Mouse (Mus musculus) left cerebral cortex, postnatal 36 days (tissue): ENCODE results near the gene Pax9. TPM values are rescaled to one million over a fixed set of nuclear protein-coding genes. Genes with fewer than 3 reads are reported as not detected.

Experiments
- DNase-seq, 2 experiments: peaks; one replicate each; pipeline ENCODE4 v3.0.0; 2021 to 2022; ENCODE audit warnings: low spot score in 2 of 2, mixed read lengths in 1 of 2
- intact Hi-C: fragments of 180-260 bp; cut with DNase I; formaldehyde crosslinking; loops from one replicate; pipeline ENCODE4 v1.15.1; 2025
- total RNA-seq, 2 experiments: library from RNA; stranded (reverse); gene quantifications; 2 replicates each; pipeline ENCODE4 v1.2.3; 2021

Gene Pax9
- total RNA-seq, result not detected

- intact Hi-C loops, result loop anchor here (5.0 kb wide), 1 partner anchor 164 kb away; no protein-coding TSS in a partner anchor
- no peak for DNase-seq
These were observed at the start of gene Pax9 for GRCm38 (mm10) chr12:56691427-56692079. Gene Pax9, plus strand, starts transcription at chr12:56691767.

GRCm38 (mm10) chr12:56669451-56670122 is 22.0 kb upstream of the Pax9 start:
- intact Hi-C loops, result no loop called here
- no peak for DNase-seq

DNA sequence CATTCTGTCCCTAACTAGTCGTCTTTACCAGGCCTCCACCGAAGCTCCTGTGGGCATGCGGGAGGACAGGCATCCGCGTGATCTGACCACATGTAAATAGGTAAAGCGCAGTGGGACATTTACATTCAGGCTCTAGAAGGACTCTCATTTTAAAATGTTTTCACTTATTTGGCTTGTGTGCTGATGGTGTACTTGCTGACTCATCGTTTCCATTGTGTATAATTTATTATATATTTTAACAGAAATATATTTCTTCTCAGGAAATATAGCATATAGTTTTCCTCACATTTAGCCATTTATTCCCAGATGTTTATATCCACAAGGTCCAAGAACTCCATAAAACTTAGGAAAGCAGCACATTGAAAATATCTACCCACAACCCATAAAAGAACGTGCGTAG is 20.8 kb upstream of the Pax9 start:
- DNase-seq, result no peak
- intact Hi-C loops, result no loop called here

GRCm38 (mm10) chr12:56674726-56675125 is 16.8 kb upstream of the Pax9 start:
- DNase-seq, result no peak
- intact Hi-C loops, result no loop called here

DNA sequence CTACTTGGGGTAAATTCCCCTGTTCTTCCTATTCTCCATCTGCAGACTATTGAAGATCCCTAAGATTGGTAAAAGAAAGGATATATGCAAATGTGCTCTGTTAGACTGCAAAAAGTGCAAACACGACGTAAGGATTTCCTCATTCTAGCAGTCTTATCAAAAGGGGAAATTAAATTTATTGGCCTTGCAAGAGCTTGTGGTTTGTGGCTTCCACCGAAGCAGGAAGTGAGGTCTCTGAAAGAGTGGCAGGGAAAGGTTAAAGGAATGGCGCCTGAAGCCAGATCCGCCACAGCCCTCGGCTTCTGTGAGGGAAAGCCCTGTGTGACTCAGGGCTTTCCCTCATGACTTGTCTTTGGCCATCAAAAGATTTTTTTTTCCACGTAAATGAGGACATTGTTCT is 13.9 kb upstream of the Pax9 start:
- DNase-seq, result no peak
- intact Hi-C loops, result no loop called here

- intact Hi-C loops, result loop anchor here (5.0 to 10.0 kb wide), 2 partner anchors 306 to 514 kb away; partner anchors contain the start of gene Slc25a21
- DNase-seq, result no peak
These were observed 10.3 kb upstream of the Pax9 start for GRCm38 (mm10) chr12:56681096-56681811.

DNA sequence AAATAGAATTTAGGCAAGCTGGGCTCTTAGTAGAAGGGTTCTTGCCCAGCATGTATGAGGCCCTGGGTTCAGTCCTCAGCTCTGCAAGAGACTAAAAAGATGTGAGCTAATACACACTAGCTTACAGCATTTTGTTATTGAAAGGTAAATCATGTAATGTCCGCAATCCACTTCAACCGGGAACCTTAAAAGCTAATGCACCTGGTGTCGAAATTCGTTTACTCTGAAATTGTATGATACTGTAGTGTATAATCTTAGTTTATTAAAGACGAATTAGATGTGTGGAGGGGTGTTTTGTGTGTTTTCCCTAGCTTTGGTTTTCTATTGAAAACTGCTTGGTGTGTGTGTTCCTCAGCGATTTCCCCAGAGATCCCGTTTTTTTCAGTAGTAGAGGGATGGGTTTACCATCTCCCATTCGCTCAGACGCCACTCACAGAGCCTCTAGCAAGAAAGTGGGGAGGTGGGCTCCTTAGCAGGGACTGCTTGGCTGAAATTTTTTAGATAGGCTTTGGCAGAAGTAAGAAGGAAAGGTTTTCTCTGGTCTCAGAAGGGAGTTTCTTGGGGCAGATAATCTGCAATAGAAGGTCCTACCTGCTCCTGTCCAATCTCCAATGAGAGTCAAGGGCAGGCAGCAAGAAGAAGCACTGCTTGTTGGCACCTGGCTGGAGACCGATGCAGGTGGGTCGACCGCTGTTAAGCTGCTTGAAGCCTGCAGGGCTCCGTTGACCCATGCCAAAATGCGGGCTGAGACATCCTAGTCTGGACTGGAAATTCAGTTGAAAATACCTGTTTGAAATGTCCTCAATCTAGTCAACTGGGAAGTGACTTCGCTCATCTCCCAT is 3.7 kb upstream of the Pax9 start:
- intact Hi-C loops, result loop anchor here (2.0 to 10.0 kb wide), 2 partner anchors 507 to 863 kb away; partner anchors contain the start of gene Slc25a21
- no peak for DNase-seq

DNA sequence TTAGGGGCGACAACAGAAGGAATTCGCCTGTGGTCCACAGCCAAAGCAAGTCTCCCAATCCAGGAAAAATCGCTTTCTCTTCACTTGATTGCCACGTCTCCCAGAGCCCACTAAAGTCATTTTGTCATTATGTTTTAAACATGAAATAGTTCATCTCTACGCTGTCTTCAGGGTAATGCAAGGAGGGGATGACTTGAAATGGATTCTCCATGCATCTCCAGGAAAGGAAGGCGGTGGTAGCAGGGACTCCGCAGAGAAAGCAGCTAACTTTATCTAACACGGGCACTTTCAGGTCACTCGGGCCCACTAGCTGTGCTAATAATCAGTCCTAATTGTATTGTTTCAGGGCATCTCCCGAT is 3.1 kb upstream of the Pax9 start:
- intact Hi-C loops, result loop anchor here (2.0 to 10.0 kb wide), 2 partner anchors 506 to 862 kb away; partner anchors contain the start of gene Slc25a21
- DNase-seq, result no peak

DNA sequence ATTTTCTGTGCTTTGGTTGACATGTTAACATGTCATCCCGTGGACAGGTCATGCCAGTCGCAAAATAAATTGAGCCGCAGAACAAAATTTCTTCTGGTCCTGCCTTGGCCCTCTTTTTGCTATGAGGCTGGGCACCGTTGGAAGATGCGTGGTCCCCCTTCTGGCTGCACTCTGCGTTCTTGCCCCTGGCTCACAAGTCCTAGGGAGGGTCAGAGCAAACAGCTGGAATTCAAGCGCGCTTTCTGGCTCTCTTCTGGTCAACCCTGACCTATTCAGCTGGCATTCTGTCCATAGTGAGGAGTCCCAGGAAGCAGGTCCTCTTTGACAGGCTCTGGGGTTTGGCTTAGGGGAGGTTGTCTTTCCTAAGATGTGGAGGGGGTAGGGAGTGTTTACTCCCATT is 2.6 kb upstream of the Pax9 start:
- DNase-seq, result no peak
- intact Hi-C loops, result loop anchor here (2.0 to 10.0 kb wide), 2 partner anchors 506 to 862 kb away; partner anchors contain the start of gene Slc25a21

DNA sequence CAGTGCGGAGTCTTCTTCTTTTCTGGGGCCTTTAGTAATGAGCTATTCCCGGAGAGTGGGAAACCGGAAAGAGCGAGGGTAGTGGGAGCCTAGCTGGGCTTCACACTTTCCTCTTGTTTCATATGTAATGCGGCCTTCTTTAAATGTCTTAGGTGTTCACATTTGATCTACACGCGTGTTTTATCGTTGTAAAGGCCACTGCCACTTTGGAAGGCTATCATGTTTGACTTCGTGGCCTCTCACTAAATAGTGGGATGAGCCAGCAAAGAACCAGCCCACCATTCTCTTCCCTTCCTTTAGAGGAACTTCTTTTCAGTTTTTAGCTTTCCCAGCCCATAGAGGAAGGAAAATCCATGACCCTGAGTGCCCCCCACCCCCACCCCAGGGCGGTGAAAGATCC is 2.2 kb upstream of the Pax9 start:
- intact Hi-C loops, result loop anchor here (2.0 to 10.0 kb wide), 2 partner anchors 505 to 861 kb away; partner anchors contain the start of gene Slc25a21
- no peak for DNase-seq

GRCm38 (mm10) chr12:56689736-56690135 is 1.8 kb upstream of the Pax9 start:
- intact Hi-C loops, result loop anchor here (2.0 to 10.0 kb wide), 3 partner anchors 162 to 861 kb away; partner anchors contain the start of gene Slc25a21
- no peak for DNase-seq

DNA sequence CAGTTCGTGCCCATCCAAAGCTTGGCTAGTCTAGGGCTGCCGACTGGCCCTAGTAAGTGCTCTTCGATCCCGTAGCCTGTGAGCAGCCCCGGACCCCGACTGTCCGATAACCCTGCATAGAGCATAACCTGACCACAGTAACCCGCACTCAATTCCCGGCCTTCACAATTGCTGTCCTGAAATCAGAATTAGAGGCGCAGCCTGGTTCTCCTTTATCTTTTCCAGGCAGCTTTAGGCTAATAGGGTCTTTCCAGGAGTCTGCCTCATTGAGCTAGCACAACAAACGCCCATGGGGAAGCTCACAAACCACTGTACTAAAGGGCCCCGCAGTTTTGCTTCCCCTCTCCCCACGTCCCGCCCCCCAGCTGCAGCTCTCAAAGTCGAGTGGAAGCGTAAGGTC is 1.2 kb upstream of the Pax9 start:
- intact Hi-C loops, result loop anchor here (5.0 kb wide), 1 partner anchor 163 kb away; no protein-coding TSS in a partner anchor
- no peak for DNase-seq

- DNase-seq, result no peak
- intact Hi-C loops, result loop anchor here (5.0 kb wide), 1 partner anchor 164 kb away; no protein-coding TSS in a partner anchor
These were observed 566 bp upstream of the Pax9 start for GRCm38 (mm10) chr12:56691001-56691400.

GRCm38 (mm10) chr12:56692536-56692935 is 969 bp downstream of the Pax9 start:
- intact Hi-C loops, result loop anchor here (5.0 kb wide), 1 partner anchor 165 kb away; no protein-coding TSS in a partner anchor
- no peak for DNase-seq

DNA sequence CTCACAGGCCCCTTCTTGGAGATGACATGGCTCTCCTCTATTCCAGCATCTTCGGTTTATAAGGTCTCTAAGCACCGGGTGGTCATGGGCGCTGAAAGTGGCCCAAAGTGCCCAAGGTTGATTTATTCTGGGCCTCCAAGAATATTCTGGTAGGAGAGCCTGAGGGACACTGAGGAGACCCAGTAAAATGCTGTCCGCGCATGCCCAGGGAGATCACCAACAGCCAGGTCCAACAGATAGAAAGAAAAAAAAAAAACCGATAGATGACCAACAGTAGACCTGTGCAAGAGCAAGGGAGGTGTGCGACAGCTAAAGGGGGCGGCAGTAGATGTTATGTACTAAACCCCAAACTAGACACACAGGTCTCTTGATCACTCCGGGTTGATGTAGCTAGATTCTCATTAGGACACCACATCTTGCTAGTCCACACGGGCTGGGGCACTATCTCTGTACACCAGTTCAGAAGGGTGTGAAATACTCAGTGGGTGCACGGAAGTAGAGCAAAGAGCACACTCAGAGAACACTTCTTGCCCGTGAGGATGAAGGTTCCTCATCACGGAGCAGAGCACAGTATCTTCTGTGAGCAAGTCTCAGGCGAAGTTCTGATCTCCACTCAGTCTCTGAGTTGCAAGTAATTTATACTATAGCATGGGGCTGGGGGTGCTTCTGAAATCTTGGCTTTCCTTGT is 2.0 kb downstream of the Pax9 start:
- DNase-seq, result no peak
- intact Hi-C loops, result loop anchor here (5.0 kb wide), 1 partner anchor 166 kb away; no protein-coding TSS in a partner anchor

GRCm38 (mm10) chr12:56694361-56694760 is 2.8 kb downstream of the Pax9 start:
- intact Hi-C loops, result loop anchor here (5.0 kb wide), 1 partner anchor 167 kb away; no protein-coding TSS in a partner anchor

GRCm38 (mm10) chr12:56694936-56695335 is 3.4 kb downstream of the Pax9 start:
- intact Hi-C loops, result loop anchor here (5.0 kb wide), 2 partner anchors 168 to 842 kb away; no protein-coding TSS in a partner anchor

More at GRCm38 (mm10) chr12:56694361-56694760, 2.8 kb downstream of the Pax9 start:
- DNase-seq, result no peak

More at GRCm38 (mm10) chr12:56694936-56695335, 3.4 kb downstream of the Pax9 start:
- no peak for DNase-seq
